ENCODE assay signal across 8 mouse cellular contexts in genomic region chr5:138994786-138995720, GRCm38 (mm10). TPM values are rescaled to one million over a fixed set of nuclear protein-coding genes. Genes with fewer than 3 reads are reported as not detected.
DNase-seq lines count a peak whose midpoint lies in the region; ATAC-seq and TF ChIP-seq lines count a peak whose summit lies in the region.

No protein-coding gene starts in this region.

- under 1% methylated on average over 95 of the region's 127 CpGs for WGBS in forebrain, embryonic 14.5 days

- peaks cover 14% of the 10 kb centered on the region for H3K36me3 ChIP-seq in E14TG2a.4 (ENCODE audit: insufficient read depth, low read length)
- no peaks in the 10 kb centered on the region for H3K36me3 ChIP-seq in forebrain, embryonic 14.5 days (ENCODE audit: control insufficient read depth, insufficient read depth, low read length)

- H3K27ac ChIP-seq in forebrain, embryonic 14.5 days (ENCODE audit: low read depth, low read length): peak overlapping the region; percentile 87

- peak; percentile 73 for ATAC-seq in forebrain, embryonic 14.5 days

- peaks cover 46% of the 10 kb centered on the region for H3K27me3 ChIP-seq in E14TG2a.4 (ENCODE audit: insufficient read depth, low read length)
- H3K27me3 ChIP-seq in forebrain, embryonic 14.5 days (replicated peaks; ENCODE audit: control insufficient read depth, insufficient read depth, low read length): peaks cover 58% of the 10 kb centered on the region

- peaks cover 72% of the 10 kb centered on the region for H3K4me1 ChIP-seq in E14TG2a.4 (replicated peaks; ENCODE audit: low read depth, low read length)
- peaks cover 41% of the 10 kb centered on the region for H3K4me1 ChIP-seq in forebrain, embryonic 14.5 days (ENCODE audit: control insufficient read depth, insufficient read depth, low read length)

- peak overlapping the region; percentile 84 for H3K4me2 ChIP-seq in forebrain, embryonic 14.5 days (ENCODE audit: low read length)

- no peak for TF ChIP-seq CTCF in E14TG2a.4 (conservative IDR thresholded peaks at IDR 0.05; ENCODE audit: low read length)
- no peak for TF ChIP-seq CTCF in brain, embryonic 14.5 days (IDR thresholded peaks at IDR 0.05; ENCODE audit: borderline replicate concordance, extremely low read depth, insufficient read depth, insufficient read length)

- peak overlapping the region; percentile 77 for H3K9ac ChIP-seq in forebrain, embryonic 14.5 days (ENCODE audit: low read length)

- H3K9me3 ChIP-seq in E14TG2a.4 (ENCODE audit: low read length): no peaks in the 10 kb centered on the region
- H3K9me3 ChIP-seq in forebrain, embryonic 14.5 days (replicated peaks; ENCODE audit: control insufficient read depth, low read length): no peaks in the 10 kb centered on the region

- peak overlapping the region; percentile 90 for H3K4me3 ChIP-seq in E14TG2a.4 (replicated peaks; ENCODE audit: low read length)
- H3K4me3 ChIP-seq in forebrain, embryonic 14.5 days (ENCODE audit: low read depth, low read length): peak overlapping the region; percentile 63

- TF ChIP-seq POLR2A in brain, embryonic 14.5 days (IDR thresholded peaks at IDR 0.05; ENCODE audit: borderline replicate concordance, extremely low read depth, insufficient read depth, insufficient read length, poor library complexity, severe bottlenecking): peak; percentile 30; the same call in 1 of the 2 replicates

- peak; percentile 81 for DNase-seq in brain, embryonic 14.5 days (ENCODE audit: low read depth)
- DNase-seq in forebrain, embryonic 14.5 days (ENCODE audit: low spot score): peak; percentile 73
- DNase-seq in heart, postnatal 10 days: peak; percentile 79 to 84
- DNase-seq in kidney, postnatal 4 days: peak; percentile 83 to 91
- DNase-seq in lung, adult 18-20 months: peak; percentile 84 to 85
- peak; percentile 76 for DNase-seq in ovary, adult 18-20 months (ENCODE audit: low spot score)
- DNase-seq in thymus, postnatal 4 days: peak; percentile 55

- intact Hi-C loops in heart, postnatal 10 days (cut with DNase I): loop anchor here (2.0 to 5.0 kb wide), 2 partner anchors 87 to 138 kb away; no protein-coding TSS in a partner anchor

RNA-seq across cellular contexts. Expression of gene Pdgfa, which starts 2.1 kb away (rescaled TPM):
- 6.5 and 9.7 TPM in 2 replicates for polyA plus RNA-seq in brain, embryonic 14.5 days (2012; rRNA removed)
- polyA plus RNA-seq in forebrain, embryonic 14.5 days (2014; fragmentation: Nextera tagmentation; extraction: Ambion mirVana): 14.5 and 15.6 TPM in 2 replicates
- total RNA-seq in heart, postnatal 10 days (2021): 10 to 100 TPM; 34.1 to 45.2 TPM

Comparison
In these comparisons a context has a peak if more than half of its experiments do, and no peak if none do; other contexts are left out.
1. Peak in every context shown above with its lines: DNase-seq, ATAC-seq, H3K4me3 ChIP-seq and H3K27ac ChIP-seq.